Mouse (Mus musculus) T-cell, adult 2 months (primary cell): ENCODE results near the gene Gm28308.
A peak's percentile ranks its signal among the peaks of the same experiment; 100 is the strongest.

Source experiments
- DNase-seq: peaks from one replicate; pipeline ENCODE4 v3.0.0; 2022; ENCODE audit warnings: low spot score

The Gm28308 gene

GRCm38 (mm10) chr6:52213119-52213986, at the start of gene Gm28308, which contains the start of gene Hoxa3:
Gm28308 (minus strand) TSS chr6:52213339.
Hoxa3 (minus strand) TSS chr6:52213336.
- no peak for DNase-seq

- no peak for DNase-seq
Observed at GRCm38 (mm10) chr6:52262463-52263320, 49.6 kb upstream of the Gm28308 start.

- no peak for DNase-seq
Observed at GRCm38 (mm10) chr6:52261751-52262462, 48.8 kb upstream of the Gm28308 start.

GRCm38 (mm10) chr6:52260654-52261575, 47.8 kb upstream of the Gm28308 start, which contains the start of gene Hoxa13:
Hoxa13 (minus strand) TSS chr6:52260880.
- no peak for DNase-seq

GRCm38 (mm10) chr6:52259811-52260261, 46.7 kb upstream of the Gm28308 start:
- DNase-seq = no peak

- no peak for DNase-seq
Observed at GRCm38 (mm10) chr6:52259081-52259790, 46.1 kb upstream of the Gm28308 start.

GRCm38 (mm10) chr6:52256956-52257355, 43.8 kb upstream of the Gm28308 start:
- DNase-seq = peak; percentile 74

- DNase-seq = no peak
Observed at GRCm38 (mm10) chr6:52253511-52254500, 40.7 kb upstream of the Gm28308 start.

GRCm38 (mm10) chr6:52252775-52253376, 39.7 kb upstream of the Gm28308 start:
- DNase-seq = no peak

GRCm38 (mm10) chr6:52252016-52252774, 39.1 kb upstream of the Gm28308 start:
- no peak for DNase-seq

- no peak for DNase-seq
Observed at GRCm38 (mm10) chr6:52251177-52251879, 38.2 kb upstream of the Gm28308 start.

GRCm38 (mm10) chr6:52249826-52250225, 36.7 kb upstream of the Gm28308 start:
- no peak for DNase-seq

GRCm38 (mm10) chr6:52249415-52249738, 36.2 kb upstream of the Gm28308 start:
- no peak for DNase-seq

- DNase-seq = no peak
Observed at GRCm38 (mm10) chr6:52248638-52249414, 35.7 kb upstream of the Gm28308 start.

GRCm38 (mm10) chr6:52247766-52248637, 34.9 kb upstream of the Gm28308 start:
- DNase-seq = no peak
